Mouse (Mus musculus) heart, adult 8-10 months (tissue): ENCODE measurements around the gene Ddx31. TPM values are rescaled to one million over a fixed set of nuclear protein-coding genes. Genes with fewer than 3 reads are reported as not detected.

ENCODE experiments used
- DNase-seq: peaks from one replicate; pipeline ENCODE4 v3.0.0; 2022; ENCODE audit warnings: low spot score
- total RNA-seq, 4 experiments: library from RNA; stranded (reverse); gene quantifications; 2 replicates each; pipeline ENCODE4 v1.2.4; 2022

The Ddx31 gene
- total RNA-seq, 4 experiments from 2014 or later = 3.3 to 4.9 (median 3.8) TPM

DNA sequence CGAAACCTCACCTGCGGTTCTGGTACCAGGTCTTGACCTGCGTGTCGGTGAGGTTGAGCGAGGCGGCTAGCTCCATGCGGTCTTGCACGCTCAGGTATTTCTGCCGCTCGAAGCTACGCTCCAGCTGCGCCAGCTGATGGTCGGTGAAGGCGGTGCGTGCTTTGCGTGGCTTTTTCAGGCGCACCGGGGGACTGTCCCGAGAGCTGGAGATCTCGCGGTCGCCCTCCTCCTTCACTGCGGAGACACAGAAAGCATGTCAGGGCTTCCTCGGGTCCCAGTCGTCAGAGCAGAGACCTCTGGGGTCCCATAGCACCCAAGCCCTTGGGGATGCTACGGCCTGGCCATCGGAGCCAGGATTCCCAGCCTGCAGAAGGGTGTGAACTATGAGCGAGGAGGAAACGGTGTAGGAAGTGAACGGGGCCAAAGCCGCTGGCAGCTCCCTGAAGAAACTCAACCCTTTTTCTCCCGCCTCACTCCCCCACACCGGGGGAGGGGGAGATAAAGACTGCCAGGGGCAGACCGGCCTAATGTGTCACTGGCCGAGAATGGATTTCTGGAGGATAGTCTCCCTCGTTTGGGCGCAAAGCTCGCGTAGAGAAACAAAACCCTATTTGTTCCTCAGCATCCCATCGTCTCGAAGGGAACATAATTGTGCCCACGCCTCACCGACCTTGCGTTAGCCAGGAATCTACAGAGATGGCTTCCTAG lies 71.3 kb downstream of the Ddx31 start:
- no peak for DNase-seq

DNA sequence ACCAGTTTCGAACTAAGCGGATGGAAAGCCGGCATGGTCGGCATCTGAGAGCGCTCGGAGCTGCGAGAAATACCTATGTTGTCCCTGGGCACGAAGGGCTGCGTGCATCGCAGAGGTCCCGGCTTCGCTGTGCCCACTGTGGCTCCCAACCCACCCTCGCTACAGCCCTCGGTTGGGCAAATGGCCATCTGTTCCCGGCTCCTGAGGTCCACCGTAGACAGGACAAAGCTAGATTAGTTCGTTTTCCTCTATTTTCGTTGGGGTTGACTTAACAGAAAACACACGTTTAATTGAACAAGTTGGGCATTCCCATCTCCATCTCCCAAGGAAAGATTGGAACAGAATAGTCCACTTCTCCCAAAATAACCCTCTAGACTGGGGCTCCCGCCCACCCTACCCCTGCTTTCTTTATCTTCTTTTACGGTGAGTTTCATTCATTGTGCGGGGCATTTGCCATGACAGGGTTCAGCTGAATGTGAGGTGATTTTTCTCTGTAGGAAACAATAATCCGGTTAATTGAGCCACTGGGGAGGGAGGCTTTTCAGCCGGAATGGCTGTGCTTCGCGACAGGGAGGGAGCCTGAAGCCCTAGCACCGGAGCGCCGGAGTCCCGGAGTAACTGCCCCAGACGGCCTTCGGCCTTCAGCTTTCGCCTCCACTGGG lies 72.0 kb downstream of the Ddx31 start:
- no peak for DNase-seq

GRCm38 (mm10) chr2:28912961-28913360 lies 72.8 kb downstream of the Ddx31 start:
- DNase-seq = no peak

GRCm38 (mm10) chr2:28914121-28914520 lies 73.9 kb downstream of the Ddx31 start:
- DNase-seq = no peak

GRCm38 (mm10) chr2:28915104-28915738 lies 75.0 kb downstream of the Ddx31 start:
- DNase-seq = no peak

DNA sequence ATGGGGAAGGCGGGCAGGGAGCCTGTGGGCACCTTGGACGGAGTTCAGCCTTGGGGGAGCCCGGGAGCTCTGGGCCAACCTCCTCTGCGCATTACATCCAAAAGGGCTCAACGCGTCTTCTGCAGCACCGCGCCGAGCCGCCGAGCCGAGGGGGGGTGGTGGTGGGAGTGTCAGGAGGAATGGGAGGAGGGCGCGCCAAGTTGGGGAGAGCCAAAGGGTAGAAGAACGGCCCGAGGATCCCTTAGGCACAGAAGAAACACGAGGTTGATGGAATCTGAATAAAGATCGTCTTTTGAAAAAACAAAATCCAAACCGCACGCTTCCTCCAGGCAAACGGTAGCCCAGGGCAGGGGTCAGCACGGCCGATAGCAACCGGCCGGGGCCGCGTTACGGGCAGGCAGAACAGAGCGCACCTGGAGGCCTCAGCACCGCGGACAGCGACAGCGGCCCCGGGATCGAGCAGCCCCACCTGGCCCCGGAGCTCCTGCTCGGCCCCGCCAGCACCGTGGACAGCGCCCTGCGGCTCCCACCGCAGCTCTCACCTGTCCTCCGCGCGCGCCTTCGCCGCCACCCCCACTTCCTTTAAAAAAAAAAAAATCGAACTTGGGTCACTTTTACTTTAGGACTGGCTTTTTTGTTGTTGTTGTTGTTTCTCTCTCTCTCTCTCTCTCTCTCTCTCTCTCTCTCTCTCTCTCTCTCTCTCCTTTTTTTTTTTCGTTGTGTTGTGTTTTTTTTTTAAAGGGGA lies 75.7 kb downstream of the Ddx31 start:
- no peak for DNase-seq

GRCm38 (mm10) chr2:28916513-28916865 lies 76.3 kb downstream of the Ddx31 start, which contains the start of gene Barhl1:
Gene Barhl1, minus strand, starts transcription at chr2:28916668.
- DNase-seq = no peak

DNA sequence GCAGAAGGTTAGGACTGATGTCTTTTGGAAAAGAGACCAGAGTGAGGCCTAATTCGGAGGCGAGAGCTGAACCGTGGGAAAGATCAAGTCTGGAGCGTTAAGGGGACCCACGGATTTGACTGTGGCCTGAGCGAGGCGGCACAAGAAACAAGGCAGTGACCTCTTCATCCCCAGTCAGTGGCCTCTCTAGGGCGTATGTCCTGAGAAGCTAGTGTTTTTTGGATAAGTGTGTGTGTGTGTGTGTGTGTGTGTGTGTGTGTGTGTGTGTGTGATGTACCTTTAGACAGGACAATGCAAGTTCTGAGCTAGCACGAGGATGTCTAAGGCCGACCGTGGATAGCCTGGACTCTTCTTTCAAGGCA lies 76.9 kb downstream of the Ddx31 start:
- no peak for DNase-seq

GRCm38 (mm10) chr2:28917518-28918361 lies 77.5 kb downstream of the Ddx31 start:
- DNase-seq = no peak

DNA sequence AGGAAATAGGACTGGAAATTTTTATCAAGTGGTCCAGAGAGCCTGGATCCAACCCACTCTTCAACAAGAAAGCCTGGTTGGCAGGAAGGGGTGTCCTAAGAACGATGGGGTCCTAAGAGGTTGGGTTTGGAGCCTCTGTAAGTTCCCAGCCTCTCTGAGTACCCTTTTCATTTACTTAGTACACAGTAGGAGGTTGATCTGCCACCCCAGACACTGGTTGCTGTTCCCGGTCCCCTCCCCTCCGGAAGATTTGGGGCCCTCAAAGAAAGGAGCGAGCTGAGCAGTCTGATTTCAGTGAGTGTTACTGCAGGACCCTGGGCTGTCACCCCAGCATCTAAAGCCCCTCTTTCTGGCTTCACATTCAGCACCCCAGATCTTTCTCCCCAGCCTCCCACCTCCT lies 78.8 kb downstream of the Ddx31 start:
- DNase-seq = no peak

GRCm38 (mm10) chr2:28923912-28924311 lies 83.7 kb downstream of the Ddx31 start:
- DNase-seq = no peak

DNA sequence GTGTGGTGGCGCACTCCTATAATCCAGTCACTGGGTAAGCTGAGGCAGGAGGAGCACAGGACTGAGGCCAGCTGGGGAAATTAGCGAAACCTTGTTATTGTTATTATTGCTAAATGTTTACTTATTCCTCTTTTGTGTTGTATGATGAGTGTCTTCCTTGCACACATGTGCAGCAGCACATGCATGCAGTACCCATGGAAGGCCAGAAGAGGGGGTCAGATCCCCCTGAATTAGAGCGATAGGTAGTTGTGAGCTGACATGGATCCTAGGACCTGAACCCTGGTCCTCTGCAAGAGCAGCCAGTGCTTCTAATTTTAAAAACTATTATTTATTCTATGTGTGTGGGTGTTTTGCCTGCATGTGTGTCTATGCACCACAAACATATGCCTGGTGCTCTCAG lies 90.4 kb downstream of the Ddx31 start:
- DNase-seq = no peak

- DNase-seq = no peak
These were observed 98.8 kb downstream of the Ddx31 start for GRCm38 (mm10) chr2:28938997-28939396.

GRCm38 (mm10) chr2:28943666-28944516 lies 103.7 kb downstream of the Ddx31 start:
- no peak for DNase-seq

- DNase-seq = no peak
These were observed 105.2 kb downstream of the Ddx31 start for GRCm38 (mm10) chr2:28945388-28945787.

GRCm38 (mm10) chr2:28946312-28946711 lies 106.1 kb downstream of the Ddx31 start:
- DNase-seq = no peak

- no peak for DNase-seq
These were observed 112.8 kb downstream of the Ddx31 start for GRCm38 (mm10) chr2:28952981-28953380.

DNA sequence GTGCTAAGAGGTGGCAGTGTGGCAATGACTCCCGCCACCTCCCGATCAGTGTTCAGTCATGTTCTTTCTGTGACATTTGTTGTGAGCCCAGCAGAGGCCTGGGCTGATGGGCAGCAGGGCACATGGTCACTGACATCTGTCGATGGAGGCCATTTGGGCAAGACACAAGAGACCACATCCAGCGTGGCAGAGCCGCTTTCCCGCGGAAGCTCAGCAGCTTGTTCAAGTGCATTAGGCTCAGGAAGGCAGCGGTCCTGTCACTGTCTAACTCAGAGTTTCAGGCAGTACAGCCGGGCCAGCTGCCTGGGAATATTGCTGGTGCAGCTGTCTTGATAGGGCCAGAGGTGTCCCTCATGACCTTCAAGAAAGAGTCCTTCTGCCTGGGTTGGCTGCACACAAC lies 114.4 kb downstream of the Ddx31 start:
- DNase-seq = no peak
